16 mouse cellular contexts compared by ENCODE assay signal in the genomic region with DNA sequence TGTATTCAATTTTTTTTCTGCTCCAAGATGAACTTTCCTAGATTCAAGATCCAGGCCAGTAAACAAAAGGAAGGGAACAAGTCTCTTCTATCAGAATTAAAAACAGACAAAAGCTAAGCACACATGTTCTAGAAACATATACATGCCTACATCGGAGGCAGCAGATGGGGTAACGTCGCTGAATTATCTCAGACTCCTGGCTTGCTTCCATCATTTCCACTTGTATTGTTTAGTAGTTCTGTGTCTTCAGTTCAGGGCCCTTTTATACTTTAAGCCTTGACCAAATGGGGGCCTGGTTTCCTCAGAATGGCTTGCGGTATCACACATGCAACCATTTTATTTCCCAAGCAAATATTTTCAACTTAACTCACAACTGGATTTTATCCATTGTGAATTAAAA.
"Had no signal": no experiment of that assay in that cellular context is flagged by ENCODE, and none has a peak within 500 bp of the region (broad histone marks: within the 10 kb centered on the region; RNA-seq: fewer than 3 reads in every experiment).

No protein-coding gene starts in this region.

- DNase-seq: liver, postnatal 0 days; lung, adult 2 months; lung, postnatal 14 days; lung, postnatal 36 days; right cerebral cortex, postnatal 14 days; thymus, adult 2 months; thymus, postnatal 25 days; thymus, postnatal 4 days had no signal

- ATAC-seq: liver, postnatal 0 days; midbrain, embryonic 13.5 days; midbrain, embryonic 15.5 days had no signal

- H3K4me3 ChIP-seq: megakaryocyte, embryonic 14.5 days; midbrain, embryonic 13.5 days; midbrain, embryonic 15.5 days; neural tube, embryonic 12.5 days; stomach, embryonic 15.5 days had no signal

- H3K9ac ChIP-seq: liver, postnatal 0 days; midbrain, embryonic 13.5 days; midbrain, embryonic 15.5 days; neural tube, embryonic 12.5 days; stomach, embryonic 15.5 days had no signal

- H3K36me3 ChIP-seq: midbrain, embryonic 13.5 days; midbrain, embryonic 15.5 days; neural tube, embryonic 12.5 days; stomach, embryonic 15.5 days had no signal

- H3K9me3 ChIP-seq: midbrain, embryonic 13.5 days; midbrain, embryonic 15.5 days; neural tube, embryonic 12.5 days; stomach, embryonic 15.5 days had no signal

- H3K4me2 ChIP-seq: midbrain, embryonic 11.5 days; midbrain, embryonic 13.5 days; midbrain, embryonic 15.5 days; neural tube, embryonic 12.5 days; stomach, embryonic 15.5 days had no signal

- H3K27me3 ChIP-seq: megakaryocyte, embryonic 14.5 days; midbrain, embryonic 13.5 days; midbrain, embryonic 15.5 days; neural tube, embryonic 12.5 days; stomach, embryonic 15.5 days had no signal

- H3K4me1 ChIP-seq: megakaryocyte, embryonic 14.5 days; midbrain, embryonic 13.5 days; midbrain, embryonic 15.5 days; neural tube, embryonic 12.5 days; stomach, embryonic 15.5 days had no signal

- H3K27ac ChIP-seq: macrophage; midbrain, embryonic 13.5 days; midbrain, embryonic 15.5 days; neural tube, embryonic 12.5 days; stomach, embryonic 15.5 days; stomach, postnatal 0 days had no signal
